8 mouse cellular contexts compared by ENCODE assay signal in the genomic region with DNA sequence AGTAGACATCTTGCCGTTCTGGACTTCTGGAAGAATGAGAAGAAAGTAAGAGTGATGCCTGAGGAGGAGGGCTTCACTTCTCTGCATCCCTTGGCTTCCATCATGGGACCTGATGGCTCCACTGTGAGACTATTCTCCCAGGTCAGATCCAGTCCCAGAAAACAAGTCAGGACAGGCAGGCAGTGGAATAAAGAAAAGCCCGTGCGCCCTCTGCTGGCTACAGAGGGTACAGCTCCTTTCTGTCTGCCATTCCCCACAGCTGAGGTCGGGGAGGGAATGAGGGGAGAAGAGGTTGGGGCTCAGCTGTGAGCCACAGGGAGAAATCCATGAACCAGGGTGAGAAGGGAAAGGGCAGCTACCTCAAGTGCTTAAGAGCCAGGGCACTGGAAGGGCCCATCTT. TPM values are rescaled to one million over a fixed set of nuclear protein-coding genes. Genes with fewer than 3 reads are reported as not detected.
DNase-seq lines count a peak whose midpoint lies in the region; ATAC-seq and TF ChIP-seq lines count a peak whose summit lies in the region.
"Had no signal": no experiment of that assay in that cellular context is flagged by ENCODE, and none has a peak within 500 bp of the region (broad histone marks: within the 10 kb centered on the region; RNA-seq: fewer than 3 reads in every experiment).

No protein-coding gene starts in this region.

- no peak; the same call in 1 of the 2 replicates for ATAC-seq in forebrain, postnatal 0 days
- ATAC-seq in kidney, postnatal 0 days (replicated peaks; ENCODE audit: low FRiP score, low read depth) = no peak

- H3K36me3 ChIP-seq in C2C12 (ENCODE audit: control insufficient read depth, insufficient read depth) (no peaks in the 10 kb centered on the region), ES-Bruce4 (ENCODE audit: control insufficient read depth, insufficient read depth, low read length, poor library complexity, severe bottlenecking) (peaks cover 18% of the 10 kb centered on the region)
- peaks cover 50% of the 10 kb centered on the region for H3K36me3 ChIP-seq in forebrain, postnatal 0 days (ENCODE audit: insufficient read depth)
- H3K36me3 ChIP-seq in kidney, postnatal 0 days (ENCODE audit: insufficient read depth, low read length) = peaks cover 19% of the 10 kb centered on the region

- H3K4me3 ChIP-seq in C2C12 (ENCODE audit: insufficient read depth, poor library complexity, severe bottlenecking) (no peak overlapping the region), ES-Bruce4 (ENCODE audit: low read depth, low read length) (no peak overlapping the region)
- H3K4me3 ChIP-seq in forebrain, postnatal 0 days (ENCODE audit: low read depth, low read length) = no peak overlapping the region
- H3K4me3 ChIP-seq in kidney, postnatal 0 days (replicated peaks; ENCODE audit: low read depth, low read length) = no peak overlapping the region
- H3K4me3 ChIP-seq in lung, adult 2 months (replicated peaks; ENCODE audit: extremely low read depth, low read depth, low read length) = no peak overlapping the region
- H3K4me3 ChIP-seq: hindbrain, embryonic 15.5 days had no signal

- peak overlapping the region; percentile 29 for H3K27ac ChIP-seq in ES-Bruce4 (ENCODE audit: insufficient read depth, low read length)
- H3K27ac ChIP-seq in forebrain, postnatal 0 days (ENCODE audit: low read depth, low read length) = no peak overlapping the region
- H3K27ac ChIP-seq in kidney, postnatal 0 days = no peak overlapping the region
- H3K27ac ChIP-seq: hindbrain, embryonic 15.5 days had no signal

- H3K4me2 ChIP-seq in forebrain, postnatal 0 days (ENCODE audit: low read depth) = no peak overlapping the region
- no peak overlapping the region for H3K4me2 ChIP-seq in kidney, postnatal 0 days (ENCODE audit: low read length)
- H3K4me2 ChIP-seq: hindbrain, embryonic 15.5 days had no signal

- TF ChIP-seq EP300 in ES-Bruce4 (IDR thresholded peaks at IDR 0.05; ENCODE audit: insufficient read depth, low read depth, low read length) = 0 out of 2 replicates have a peak, but pooled peaks have one; percentile 8

- no peaks in the 10 kb centered on the region for H3K79me2 ChIP-seq in C2C12 (ENCODE audit: control insufficient read depth, insufficient read depth)

- TF ChIP-seq CTCF in C2C12 (IDR thresholded peaks at IDR 0.05; ENCODE audit: control insufficient read depth, insufficient read depth, insufficient read length) (peak; percentile 70), ES-Bruce4 (IDR thresholded peaks at IDR 0.05; ENCODE audit: low read depth, low read length) (peak; percentile 87)
- TF ChIP-seq CTCF in forebrain, postnatal 0 days (IDR thresholded peaks at IDR 0.05; ENCODE audit: low read depth) = peak; percentile 97
- TF ChIP-seq CTCF in kidney, postnatal 0 days (IDR thresholded peaks at IDR 0.05; ENCODE audit: low read depth) = peak; percentile 92
- TF ChIP-seq CTCF in lung, adult 2 months (IDR thresholded peaks at IDR 0.05; ENCODE audit: insufficient read depth, low read length) = peak; percentile 84

- H3ac ChIP-seq in C2C12 (ENCODE audit: control insufficient read depth, insufficient read length, low read depth) = no peak overlapping the region

- no peaks in the 10 kb centered on the region for H3K9me3 ChIP-seq in ES-Bruce4 (replicated peaks; ENCODE audit: control insufficient read depth, insufficient read depth, low read length, poor library complexity, severe bottlenecking)
- no peaks in the 10 kb centered on the region for H3K9me3 ChIP-seq in forebrain, postnatal 0 days (ENCODE audit: low read length)
- H3K9me3 ChIP-seq in kidney, postnatal 0 days (replicated peaks; ENCODE audit: low read length) = no peaks in the 10 kb centered on the region
- H3K9me3 ChIP-seq: hindbrain, embryonic 15.5 days had no signal

- H3K79me3 ChIP-seq in C2C12 (ENCODE audit: low read depth) = no peaks in the 10 kb centered on the region

- H3K9ac ChIP-seq in ES-Bruce4 (ENCODE audit: low read depth, poor library complexity, severe bottlenecking) = no peak overlapping the region
- no peak overlapping the region for H3K9ac ChIP-seq in forebrain, postnatal 0 days
- no peak overlapping the region for H3K9ac ChIP-seq in kidney, postnatal 0 days (ENCODE audit: low read depth, low read length)
- H3K9ac ChIP-seq: hindbrain, embryonic 15.5 days had no signal

- H3K27me3 ChIP-seq in C2C12 (ENCODE audit: control insufficient read depth, insufficient read depth, insufficient read length) (no peaks in the 10 kb centered on the region), ES-Bruce4 (ENCODE audit: control insufficient read depth, insufficient read depth, low read length, poor library complexity, severe bottlenecking) (no peaks in the 10 kb centered on the region)
- H3K27me3 ChIP-seq in forebrain, postnatal 0 days (ENCODE audit: insufficient read depth, low read length) = no peaks in the 10 kb centered on the region
- no peaks in the 10 kb centered on the region for H3K27me3 ChIP-seq in kidney, postnatal 0 days (ENCODE audit: insufficient read depth, low read length)
- H3K27me3 ChIP-seq: hindbrain, embryonic 15.5 days had no signal

- no peaks in the 10 kb centered on the region for H3K4me1 ChIP-seq in ES-Bruce4 (ENCODE audit: control insufficient read depth, insufficient read depth, low read length)
- H3K4me1 ChIP-seq in forebrain, postnatal 0 days (ENCODE audit: insufficient read depth) = peaks cover 8% of the 10 kb centered on the region; the same call in 1 of the 2 replicates
- no peaks in the 10 kb centered on the region for H3K4me1 ChIP-seq in kidney, postnatal 0 days (replicated peaks; ENCODE audit: insufficient read depth, low read length)
- no peaks in the 10 kb centered on the region for H3K4me1 ChIP-seq in lung, adult 2 months (ENCODE audit: control insufficient read depth, insufficient read depth, low read length)

- 23% methylated on average over 4 of the region's 4 CpGs for WGBS in forebrain, postnatal 0 days
- whole genome bisulfite sequencing in kidney, postnatal 0 days = 22% methylated on average over 4 of the region's 4 CpGs
- WGBS in lung, adult 2 months = 25% methylated on average over 4 of the region's 4 CpGs

- DNase-seq in cerebellum, adult 11-12 months = peak; percentile 78
- DNase-seq in forebrain, postnatal 0 days = peak; percentile 83
- peak; percentile 78 for DNase-seq in kidney, postnatal 0 days (ENCODE audit: low spot score)
- DNase-seq in lung, adult 2 months = peak; percentile 70
- peak; percentile 75 for DNase-seq in right cerebral cortex, adult 18-20 months

- no peak for TF ChIP-seq POLR2A in ES-Bruce4 (IDR thresholded peaks at IDR 0.05; ENCODE audit: insufficient read depth, low read length)
- TF ChIP-seq POLR2A in lung, adult 2 months (IDR thresholded peaks at IDR 0.05; ENCODE audit: borderline replicate concordance, extremely low read depth, low read depth, low read length) = no peak

TF ChIP-seq in C2C12, 6 proteins besides CTCF, POLR2A, EP300 and RAD21:
- TF ChIP-seq FOSL1 (IDR thresholded peaks at IDR 0.05; ENCODE audit: insufficient read depth, low read length, poor library complexity, severe bottlenecking) = no peak
- no peak for TF ChIP-seq CEBPB (IDR thresholded peaks at IDR 0.05; ENCODE audit: low read depth)
- no peak for TF ChIP-seq USF1 (IDR thresholded peaks at IDR 0.05; ENCODE audit: low read depth)
- no peak for TF ChIP-seq MYOG (IDR thresholded peaks at IDR 0.05; ENCODE audit: control insufficient read depth, extremely low read depth, insufficient read length)
- no peak for TF ChIP-seq MYOD1 (IDR thresholded peaks at IDR 0.05; ENCODE audit: control insufficient read depth, insufficient read length, low read depth)
- TF ChIP-seq MAX (IDR thresholded peaks at IDR 0.05) = no peak

RNA-seq across cellular contexts. Expression of a gene that starts 24.2 kb away (rescaled TPM):
- polyA plus RNA-seq in C2C12 (2012; fragmentation: generic; extraction: Trizol) (65.3 TPM), ES-Bruce4 (2011; ENCODE audit: insufficient read depth, insufficient read length, low read depth, missing spikeins) (28.5 and 32.4 TPM in 2 replicates)
- total RNA-seq in forebrain, postnatal 0 days (2014; rRNA removed) = 108 and 125 TPM in 2 replicates
- 146 and 157 TPM in 2 replicates for polyA plus RNA-seq in forebrain, postnatal 0 days (2015; fragmentation: Nextera tagmentation; extraction: Ambion mirVana)
- 74.5 and 81.2 TPM in 2 replicates for polyA plus RNA-seq in kidney, postnatal 0 days (2015; fragmentation: Nextera tagmentation; extraction: Ambion mirVana)
- 58.1 and 71.6 TPM in 2 replicates for polyA plus RNA-seq in lung, adult 2 months (2012; rRNA removed)

RNA-seq across cellular contexts. Expression of a gene that starts 38.9 kb away (rescaled TPM):
- polyA plus RNA-seq in C2C12 (2012; fragmentation: generic; extraction: Trizol) (0.89 TPM), ES-Bruce4 (2011; ENCODE audit: insufficient read depth, insufficient read length, low read depth, missing spikeins) (12.6 and 15.2 TPM in 2 replicates)
- 0.69 TPM in 1 of 2 replicates, not detected in the other for total RNA-seq in forebrain, postnatal 0 days (2014; rRNA removed)
- polyA plus RNA-seq in forebrain, postnatal 0 days (2015; fragmentation: Nextera tagmentation; extraction: Ambion mirVana) = 0.14 and 0.52 TPM in 2 replicates
- 2.5 and 2.8 TPM in 2 replicates for polyA plus RNA-seq in kidney, postnatal 0 days (2015; fragmentation: Nextera tagmentation; extraction: Ambion mirVana)
- 7.4 and 23.0 TPM in 2 replicates for polyA plus RNA-seq in lung, adult 2 months (2012; rRNA removed)

RNA-seq across cellular contexts. Expression of a gene that starts 51.5 kb away (rescaled TPM):
- polyA plus RNA-seq in C2C12 (2012; fragmentation: generic; extraction: Trizol) (19.6 TPM), ES-Bruce4 (2011; ENCODE audit: insufficient read depth, insufficient read length, low read depth, missing spikeins) (69.2 and 71.5 TPM in 2 replicates)
- total RNA-seq in forebrain, postnatal 0 days (2014; rRNA removed) = 35.5 and 43.9 TPM in 2 replicates
- polyA plus RNA-seq in forebrain, postnatal 0 days (2015; fragmentation: Nextera tagmentation; extraction: Ambion mirVana) = 13.0 and 16.3 TPM in 2 replicates
- 9.9 and 11.2 TPM in 2 replicates for polyA plus RNA-seq in kidney, postnatal 0 days (2015; fragmentation: Nextera tagmentation; extraction: Ambion mirVana)
- polyA plus RNA-seq in lung, adult 2 months (2012; rRNA removed) = 49.1 and 50.3 TPM in 2 replicates
